Mouse (Mus musculus): ENCODE measurements at regions not wholly inside any gene's neighbourhood (a gene's known extent, or its start where the extent isn't known, plus 50 kb on each side); places are given as distances from the start of the nearest gene placed in this dataset.

DNA sequence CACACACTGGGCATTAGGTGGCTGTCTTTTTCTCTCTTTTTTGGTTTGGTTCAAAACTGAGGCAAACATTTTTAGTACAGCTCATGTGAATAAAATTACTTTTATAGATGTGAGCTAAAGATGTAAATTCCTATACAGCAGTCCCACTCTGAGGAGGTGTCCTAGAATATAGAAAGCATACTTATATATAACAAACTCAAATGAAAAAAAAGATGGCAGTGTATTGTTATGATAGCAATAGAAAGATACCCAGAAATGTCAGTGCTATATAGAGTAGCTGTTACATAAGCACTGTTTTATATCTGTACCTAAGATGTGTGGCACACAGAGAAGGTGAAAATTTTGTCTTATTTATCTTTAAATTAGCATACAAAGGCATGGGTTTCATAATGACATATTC lies 156.1 kb downstream of the Mis18a start:
- no peak for TF ChIP-seq USF1 (IDR thresholded peaks at IDR 0.05; ENCODE audit: low read depth)
- TF ChIP-seq POLR2AphosphoS2 (IDR thresholded peaks at IDR 0.05; ENCODE audit: insufficient read length, low read depth): no peak
- no peak for TF ChIP-seq MYOG (IDR thresholded peaks at IDR 0.05; ENCODE audit: control insufficient read depth in 1 of 3, insufficient read depth in 1 of 3, insufficient read length in 2 of 3, low read depth in 2 of 3)
- TF ChIP-seq TCF12 (IDR thresholded peaks at IDR 0.05; ENCODE audit: insufficient read depth, poor library complexity, severe bottlenecking): no peak
- no peak for TF ChIP-seq POLR2A (IDR thresholded peaks at IDR 0.05; ENCODE audit: insufficient read length, low read depth)
- TF ChIP-seq MAX (IDR thresholded peaks at IDR 0.05; ENCODE audit: low read depth): no peak
- TF ChIP-seq MYOD1 (IDR thresholded peaks at IDR 0.05; ENCODE audit: control insufficient read depth in 1 of 3, insufficient read length in 2 of 3, low read depth in 2 of 3): no peak

Measured in myocyte (in vitro differentiated cells).